Mouse (Mus musculus) left cerebral cortex, adult 8-10 months (tissue): Measurements from ENCODE around the gene Gli2. TPM values are rescaled to one million over a fixed set of nuclear protein-coding genes. Genes with fewer than 3 reads are reported as not detected.
A peak's percentile ranks its signal among the peaks of the same experiment; 100 is the strongest.

ENCODE experiments used
- DNase-seq, 2 experiments: peaks; one replicate each; pipeline ENCODE4 v3.0.0; 2022; ENCODE audit warnings: low spot score in 2 of 2
- total RNA-seq, 4 experiments: library from RNA; stranded (reverse); gene quantifications; 2 replicates each; pipeline ENCODE4 v1.2.4; 2022

The Gli2 gene
- total RNA-seq, 4 experiments from 2014 or later: 3.0 to 3.9 (median 3.4) TPM

DNA sequence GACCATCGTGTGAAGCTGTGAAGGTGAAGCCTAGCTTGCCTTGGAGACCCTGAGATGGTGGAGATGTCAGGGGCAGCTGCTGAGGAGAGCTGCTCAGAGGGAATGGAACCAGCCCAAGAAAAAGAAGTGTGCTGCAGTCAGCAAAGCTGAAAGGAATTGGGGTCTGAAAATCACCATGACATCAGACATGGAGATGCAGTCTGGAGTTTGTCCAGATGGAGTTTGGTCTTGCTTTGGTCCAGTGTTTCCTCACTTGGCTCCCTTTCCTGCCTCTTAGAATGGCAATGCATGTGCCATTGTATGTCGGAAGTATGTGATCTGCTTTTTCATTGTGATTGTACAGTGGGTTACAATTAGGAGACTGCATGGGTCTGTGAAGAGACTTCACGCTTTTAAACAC is 149.7 kb downstream of the Gli2 start:
- DNase-seq: no peak

DNA sequence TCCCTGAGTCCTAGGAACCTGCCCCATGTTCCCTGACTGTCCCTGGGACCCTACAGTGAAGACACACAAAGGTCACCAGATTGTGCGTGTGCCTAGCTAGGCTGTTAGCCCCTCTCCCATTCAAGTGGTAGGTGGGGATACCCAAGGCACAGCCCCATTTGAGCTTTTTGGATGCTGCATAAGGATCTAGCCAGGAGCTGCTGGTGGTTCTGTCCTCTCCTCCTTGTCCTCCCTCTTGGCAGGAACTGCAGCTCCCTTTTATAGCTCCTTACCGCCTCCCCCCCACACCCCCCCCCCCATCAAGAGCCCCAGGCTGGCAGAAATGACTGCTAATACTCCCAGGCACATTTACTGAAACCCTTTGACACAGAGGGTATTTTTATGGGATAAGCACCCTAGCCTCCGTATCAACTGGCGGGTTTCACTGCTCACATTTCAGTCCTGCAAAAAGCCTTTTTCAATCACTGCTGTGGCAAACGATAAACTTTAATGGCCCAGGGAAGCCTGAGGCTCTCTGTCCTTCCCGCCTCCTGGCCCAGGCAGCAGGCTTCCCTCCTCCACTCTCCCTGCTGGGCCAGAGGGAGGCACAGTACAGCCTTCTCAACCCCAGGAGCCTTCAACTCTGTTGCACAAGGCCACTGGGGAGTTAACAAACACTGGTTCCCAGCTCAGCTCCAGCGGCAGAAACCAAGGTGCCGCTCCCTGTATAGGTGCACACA is 151.4 kb downstream of the Gli2 start:
- no peak for DNase-seq

- no peak for DNase-seq
Observed at GRCm38 (mm10) chr1:118898351-118898750, 155.1 kb downstream of the Gli2 start.

GRCm38 (mm10) chr1:118895026-118895762 is 158.2 kb downstream of the Gli2 start:
- no peak for DNase-seq

GRCm38 (mm10) chr1:118891395-118891794 is 162.0 kb downstream of the Gli2 start:
- DNase-seq: no peak

GRCm38 (mm10) chr1:118890125-118890875 is 163.1 kb downstream of the Gli2 start:
- no peak for DNase-seq

DNA sequence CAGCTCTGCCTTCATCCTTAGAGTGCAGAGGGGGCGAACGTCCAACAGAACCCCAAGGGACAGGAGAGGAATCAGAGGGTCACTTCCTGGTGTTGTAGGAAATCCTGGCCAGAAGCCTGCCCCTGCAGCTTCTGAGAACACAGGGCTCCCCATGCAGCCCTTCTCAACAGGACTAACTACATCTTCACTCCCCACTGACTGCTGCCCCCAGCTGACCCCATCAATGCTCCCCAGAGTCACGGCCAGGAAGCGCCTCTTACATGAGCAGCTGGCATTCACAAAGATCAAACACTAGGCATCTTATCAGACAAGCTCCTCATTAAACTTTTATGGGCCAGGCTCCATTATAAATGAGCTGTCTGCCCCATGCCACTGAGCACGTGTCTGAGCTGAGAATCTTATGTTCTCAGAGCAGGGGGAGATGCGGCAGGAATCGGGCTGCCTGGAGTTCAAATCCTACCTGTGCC is 172.6 kb downstream of the Gli2 start:
- no peak for DNase-seq

DNA sequence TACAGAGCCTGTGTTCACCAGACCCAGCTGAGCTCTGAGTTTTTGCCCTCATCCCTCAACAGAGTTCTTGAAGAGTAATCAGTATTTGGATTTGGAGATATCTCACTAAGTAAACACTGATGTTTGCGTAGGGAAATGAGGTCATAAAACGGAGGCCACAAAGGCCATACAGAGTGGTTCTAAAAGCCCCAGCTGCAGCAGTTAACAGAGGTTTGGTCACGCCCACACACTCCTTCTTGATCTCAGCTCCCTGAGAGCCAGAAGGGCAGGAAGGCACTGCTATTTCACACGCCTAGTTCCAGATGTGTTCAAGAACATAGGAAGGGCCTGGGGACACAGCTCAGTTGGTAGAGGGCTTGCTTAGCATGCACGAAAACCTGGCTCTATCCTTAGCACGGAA is 175.1 kb downstream of the Gli2 start:
- no peak for DNase-seq

- DNase-seq: no peak
Observed at GRCm38 (mm10) chr1:118875227-118875626, 178.2 kb downstream of the Gli2 start.

- DNase-seq: no peak
Observed at GRCm38 (mm10) chr1:118873559-118873958, 179.9 kb downstream of the Gli2 start.

DNA sequence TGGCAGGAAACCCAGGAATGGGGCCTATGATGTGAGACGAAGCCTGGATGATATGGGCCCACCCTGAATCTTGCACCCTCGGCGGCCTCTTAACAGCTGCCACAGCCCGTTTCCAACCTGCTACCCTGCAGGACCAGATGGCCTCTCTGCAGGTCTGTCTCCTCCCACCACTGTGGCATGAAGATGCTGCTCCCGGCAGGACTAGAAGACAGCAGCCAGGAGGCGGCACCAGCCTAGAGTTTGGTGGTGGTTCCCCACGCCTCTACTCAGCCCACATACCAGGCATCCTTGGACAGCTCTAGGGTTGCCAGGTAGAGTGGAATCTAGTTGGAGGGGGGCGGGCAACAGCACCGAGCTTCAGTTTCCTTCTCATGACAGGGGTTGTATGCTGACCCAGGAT is 188.7 kb downstream of the Gli2 start:
- DNase-seq: peak in 1 of 2 experiments; percentile 53

- peak in 1 of 2 experiments; percentile 27 for DNase-seq
Observed at GRCm38 (mm10) chr1:118864031-118864430, 189.4 kb downstream of the Gli2 start.

DNA sequence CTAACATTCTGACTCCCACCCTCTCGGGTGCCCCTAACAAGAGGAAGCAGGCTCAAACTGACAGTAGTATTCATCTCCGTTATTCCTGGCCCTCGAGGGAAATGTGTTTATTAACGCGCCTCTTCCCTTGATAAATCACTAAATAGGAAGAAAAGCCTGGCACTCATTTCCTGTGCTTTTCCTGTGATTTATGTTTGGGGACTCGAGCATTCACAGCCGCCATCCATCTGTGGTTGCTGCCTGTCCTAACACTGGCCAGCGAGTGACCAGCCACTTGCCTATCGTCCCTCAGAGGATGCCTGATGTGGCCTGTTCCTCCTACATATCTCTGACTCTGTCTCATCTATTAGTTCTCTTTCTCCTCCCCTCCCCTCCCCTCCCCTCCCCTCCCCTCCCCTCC is 195.3 kb downstream of the Gli2 start:
- no peak for DNase-seq

- no peak for DNase-seq
Observed at GRCm38 (mm10) chr1:118830658-118831057, 222.8 kb downstream of the Gli2 start.

DNA sequence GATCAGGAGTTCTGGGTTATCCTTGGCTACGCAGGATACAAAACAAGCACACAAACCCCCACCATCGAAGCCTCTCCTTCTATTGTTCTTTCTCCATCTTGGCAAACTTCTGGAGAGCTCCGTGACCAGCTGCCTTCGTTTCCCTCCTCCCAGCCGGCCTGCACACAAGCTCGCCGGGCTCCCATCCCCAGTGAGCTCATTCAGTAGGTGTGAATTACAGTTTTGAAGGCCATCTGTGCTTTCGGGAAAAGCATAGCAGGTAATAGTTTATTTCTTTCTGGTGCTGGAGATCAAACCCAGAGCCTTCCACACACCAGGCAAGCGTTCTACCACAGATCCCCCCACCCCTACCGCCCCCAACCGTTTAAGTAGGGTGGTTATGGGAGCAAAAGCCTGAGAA is 226.8 kb downstream of the Gli2 start:
- peak in 1 of 2 experiments; percentile 53 for DNase-seq

- DNase-seq: peak in 1 of 2 experiments; percentile 37
Observed at GRCm38 (mm10) chr1:118825467-118826219, 227.8 kb downstream of the Gli2 start.

DNA sequence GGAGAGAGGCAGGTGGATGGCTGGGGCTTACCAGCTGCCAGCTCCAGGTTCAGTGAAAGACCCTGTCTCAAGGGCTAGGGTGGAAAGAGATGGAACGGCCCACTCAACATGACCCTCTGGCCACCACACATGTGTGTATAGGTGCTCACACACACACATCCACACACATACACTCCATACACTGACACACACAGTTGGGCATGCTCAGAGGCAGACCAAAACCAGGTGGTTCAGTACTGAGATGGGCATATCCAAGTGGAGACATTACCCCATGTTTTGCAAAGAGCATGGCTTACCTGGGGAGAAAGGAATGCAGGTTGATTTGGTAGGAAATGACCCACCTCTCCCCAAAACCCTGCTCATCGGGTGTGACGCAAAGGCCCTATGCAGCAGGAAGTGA is 228.4 kb downstream of the Gli2 start:
- DNase-seq: no peak

DNA sequence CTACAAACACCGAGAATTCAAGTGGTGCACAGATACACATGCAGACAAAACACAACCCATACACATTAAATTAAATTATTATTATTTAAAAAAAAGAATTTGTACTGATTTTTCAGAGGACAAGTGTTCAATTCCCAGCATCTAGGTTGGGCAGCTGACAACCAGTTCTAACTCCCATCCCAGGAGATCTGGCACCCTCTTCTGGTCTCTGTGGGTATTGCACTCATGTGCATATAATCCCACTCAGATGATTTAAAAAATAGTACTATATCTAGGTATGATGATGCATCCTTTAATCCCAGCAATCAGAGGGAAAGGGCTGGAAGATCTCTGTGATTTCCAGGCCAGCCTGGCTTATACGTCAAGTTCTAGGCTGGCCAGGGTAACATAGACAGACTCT is 231.2 kb downstream of the Gli2 start:
- no peak for DNase-seq

- DNase-seq: no peak
Observed at GRCm38 (mm10) chr1:118815015-118815414, 238.4 kb downstream of the Gli2 start.

DNA sequence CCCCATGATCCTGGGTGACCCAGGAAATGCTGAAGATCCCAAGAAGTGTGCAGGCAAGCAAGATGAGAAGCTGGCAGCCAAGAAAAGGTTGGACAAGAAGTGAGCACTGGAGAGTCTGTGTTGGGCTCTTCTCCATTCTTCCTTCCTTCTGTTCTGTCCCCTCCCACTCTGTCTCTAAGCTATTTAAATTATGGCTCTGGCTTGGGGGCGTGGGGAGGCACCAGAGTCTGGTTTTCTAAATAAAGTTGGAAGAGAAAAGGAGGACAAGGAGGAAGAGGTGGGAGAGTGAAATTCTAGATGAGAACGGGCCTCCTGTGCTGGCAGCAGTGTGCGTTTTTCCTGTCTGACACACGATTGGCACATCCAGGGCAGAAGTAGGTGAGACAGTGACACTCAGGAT is 243.1 kb downstream of the Gli2 start:
- DNase-seq: peak in 1 of 2 experiments; percentile 55

GRCm38 (mm10) chr1:118806727-118807126 is 246.7 kb downstream of the Gli2 start:
- DNase-seq: no peak
